Mouse (Mus musculus): ENCODE data around the gene Olfr1223.
"Not testable (repeated sequence)": the region's sequence is repeated elsewhere in the genome, so short reads cannot be mapped to it uniquely, and the experiment has no call there.

Gene Olfr1223

DNA sequence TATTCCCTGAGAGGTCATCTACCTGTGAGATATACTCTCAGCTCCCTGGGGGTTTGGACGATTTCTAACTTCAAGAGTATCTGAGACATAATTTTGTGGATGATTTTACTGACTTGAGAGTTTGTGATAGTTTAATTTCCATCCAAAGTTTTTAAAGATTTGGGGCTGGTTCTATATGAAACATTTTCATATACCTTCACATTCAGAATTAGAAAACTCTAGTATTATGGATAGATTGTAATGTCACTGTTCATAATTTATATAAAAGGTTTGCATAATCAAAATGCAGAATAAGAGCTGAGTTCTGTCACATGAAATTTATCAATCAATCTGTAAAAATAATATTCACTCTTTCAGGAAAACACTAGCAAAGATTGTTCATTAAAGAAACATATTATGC lies at the start of gene Olfr1223:
Gene Olfr1223, minus strand, starts transcription at position 101 of the 400 bp plus-strand sequence.
- no peak for DNase-seq

GRCm38 (mm10) chr2:89199948-89200347 lies 48.6 kb upstream of the Olfr1223 start, which contains the start of gene Olfr1226:
Olfr1226 (minus strand) TSS chr2:89200048.
- DNase-seq = no peak

DNA sequence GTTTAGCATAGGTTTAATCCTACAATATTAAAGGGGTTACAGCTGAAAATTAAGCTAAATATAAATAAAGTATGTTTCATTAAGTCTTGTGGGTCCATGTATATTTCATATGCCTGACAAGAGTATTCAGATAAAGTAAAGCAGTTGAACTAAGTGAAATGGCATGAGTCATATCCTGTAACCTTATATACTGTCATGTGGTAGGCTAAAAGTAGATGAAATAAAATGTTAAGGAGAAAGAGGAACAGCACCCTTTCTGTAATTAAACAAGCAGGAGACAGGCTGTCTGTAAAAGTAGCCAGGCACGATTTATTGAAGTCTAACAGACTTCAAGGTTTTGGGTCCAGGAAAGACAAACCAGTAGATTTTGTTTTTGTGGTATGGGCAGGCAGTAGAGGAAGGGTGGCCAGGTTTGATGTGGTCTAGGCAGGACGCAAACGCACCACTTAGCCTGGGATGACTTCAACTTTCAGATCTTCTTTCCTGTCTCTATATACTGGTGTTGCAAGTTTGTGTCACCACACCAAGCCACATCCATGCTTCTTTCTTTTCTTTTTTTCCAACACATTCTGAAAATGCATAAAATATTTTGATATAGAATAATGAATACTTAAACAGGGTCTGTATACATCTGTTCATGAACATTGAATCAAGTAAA lies 45.1 kb upstream of the Olfr1223 start:
- no peak for DNase-seq

GRCm38 (mm10) chr2:89174569-89174968 lies 23.2 kb upstream of the Olfr1223 start, which contains the start of gene Olfr1225:
Olfr1225 (minus strand) TSS chr2:89174669.
- DNase-seq = no peak

DNA sequence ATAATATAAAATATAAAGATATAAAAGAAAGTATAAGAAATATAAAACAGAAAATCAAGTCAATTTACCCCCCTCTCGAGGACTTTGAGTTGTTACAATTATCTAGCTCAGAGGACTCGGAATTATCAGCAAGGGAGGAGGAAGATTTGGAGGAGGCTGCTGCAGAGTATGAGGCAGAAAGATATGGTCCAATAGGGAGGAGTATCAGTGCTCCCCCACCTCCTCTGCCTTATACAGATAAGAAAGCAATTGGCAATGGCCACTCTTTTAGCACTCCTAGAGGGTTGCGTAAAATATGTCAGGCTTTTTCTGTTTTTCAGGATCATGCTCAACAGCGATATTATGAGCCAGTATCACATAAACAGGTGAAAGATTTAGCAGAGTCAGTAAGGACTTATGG lies 13.4 kb upstream of the Olfr1223 start:
- not testable (repeated sequence) for DNase-seq

- not testable (repeated sequence) for DNase-seq
Measured at GRCm38 (mm10) chr2:89163991-89164390, 12.6 kb upstream of the Olfr1223 start, which contains the start of gene Olfr1224-ps1. Olfr1224-ps1 (minus strand) TSS chr2:89164091.

DNA sequence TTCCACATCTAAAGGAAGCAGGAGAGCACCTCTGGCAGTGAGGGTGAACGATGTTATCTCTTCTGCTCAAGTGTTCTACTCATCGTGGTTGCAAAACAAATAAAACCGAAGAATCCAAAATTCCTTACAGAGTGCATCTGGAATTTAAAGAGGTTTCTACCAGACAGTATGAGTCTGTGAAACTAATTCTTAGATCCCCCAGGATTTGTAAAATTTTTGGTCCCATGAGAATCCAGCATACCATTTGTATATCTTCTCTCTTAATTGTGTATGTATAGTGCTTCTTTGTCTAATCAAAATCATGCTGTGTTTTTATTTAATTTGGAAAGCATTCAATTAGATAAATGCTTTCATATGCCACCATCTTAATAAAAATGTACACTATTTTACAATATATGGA lies 18.4 kb downstream of the Olfr1223 start, which contains the start of gene Olfr1222:
Gene Olfr1222, minus strand, starts transcription at position 101 of the 400 bp plus-strand sequence.
- no peak for DNase-seq

- no peak for DNase-seq
Measured at GRCm38 (mm10) chr2:89117183-89117582, 34.2 kb downstream of the Olfr1223 start, which contains the start of gene Olfr1221. Olfr1221 (minus strand) TSS chr2:89117283.

DNA sequence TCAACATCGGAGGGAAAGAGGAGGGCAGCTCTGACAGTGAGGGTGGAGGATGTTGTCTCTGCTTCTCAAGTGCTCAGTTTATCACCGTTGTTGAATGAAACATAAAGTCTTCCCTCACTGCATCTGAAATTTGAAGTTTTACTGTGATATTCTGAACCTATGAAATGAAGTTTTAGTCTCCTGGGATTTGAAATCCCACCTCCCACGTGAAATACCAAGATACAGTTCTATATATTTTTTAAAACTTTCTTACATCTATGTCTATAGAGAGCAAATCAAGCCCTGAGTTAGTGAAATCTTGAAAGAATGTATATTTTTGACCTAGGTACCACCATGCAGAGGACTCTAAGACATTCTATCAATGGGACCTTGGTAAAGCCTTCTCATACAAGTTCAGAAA lies 44.6 kb downstream of the Olfr1223 start, which contains the start of gene Olfr1220:
Gene Olfr1220, minus strand, starts transcription at position 101 of the 400 bp plus-strand sequence.
- DNase-seq = no peak

DNA sequence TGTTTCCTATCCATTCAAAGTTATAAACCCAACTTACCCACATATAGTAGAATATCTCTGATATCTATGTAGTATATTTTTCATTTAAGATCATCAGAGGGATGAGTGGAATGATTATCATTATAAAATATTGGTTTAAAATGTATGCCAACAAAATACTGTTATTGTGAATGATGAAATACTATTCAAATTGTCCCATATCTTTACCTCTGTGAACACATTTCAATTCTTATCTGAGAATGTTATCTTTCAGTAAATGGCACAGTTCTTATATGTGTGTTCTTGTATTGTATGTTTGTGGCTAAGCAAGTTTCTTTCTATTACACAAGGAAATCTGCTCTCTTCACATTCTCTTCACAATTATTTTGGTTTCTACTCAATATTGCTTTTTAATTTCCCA lies 45.7 kb downstream of the Olfr1223 start:
- DNase-seq = no peak

- no peak for DNase-seq
Measured at GRCm38 (mm10) chr2:89093848-89094247, 57.5 kb downstream of the Olfr1223 start.

All from right cerebral cortex, adult 18-20 months (tissue).